Mouse (Mus musculus): Measurements from ENCODE around the gene Zic3. TPM values are rescaled to one million over a fixed set of nuclear protein-coding genes. Genes with fewer than 3 reads are reported as not detected.

Gene Zic3
- polyA plus RNA-seq, 1 experiment = not detected

DNA sequence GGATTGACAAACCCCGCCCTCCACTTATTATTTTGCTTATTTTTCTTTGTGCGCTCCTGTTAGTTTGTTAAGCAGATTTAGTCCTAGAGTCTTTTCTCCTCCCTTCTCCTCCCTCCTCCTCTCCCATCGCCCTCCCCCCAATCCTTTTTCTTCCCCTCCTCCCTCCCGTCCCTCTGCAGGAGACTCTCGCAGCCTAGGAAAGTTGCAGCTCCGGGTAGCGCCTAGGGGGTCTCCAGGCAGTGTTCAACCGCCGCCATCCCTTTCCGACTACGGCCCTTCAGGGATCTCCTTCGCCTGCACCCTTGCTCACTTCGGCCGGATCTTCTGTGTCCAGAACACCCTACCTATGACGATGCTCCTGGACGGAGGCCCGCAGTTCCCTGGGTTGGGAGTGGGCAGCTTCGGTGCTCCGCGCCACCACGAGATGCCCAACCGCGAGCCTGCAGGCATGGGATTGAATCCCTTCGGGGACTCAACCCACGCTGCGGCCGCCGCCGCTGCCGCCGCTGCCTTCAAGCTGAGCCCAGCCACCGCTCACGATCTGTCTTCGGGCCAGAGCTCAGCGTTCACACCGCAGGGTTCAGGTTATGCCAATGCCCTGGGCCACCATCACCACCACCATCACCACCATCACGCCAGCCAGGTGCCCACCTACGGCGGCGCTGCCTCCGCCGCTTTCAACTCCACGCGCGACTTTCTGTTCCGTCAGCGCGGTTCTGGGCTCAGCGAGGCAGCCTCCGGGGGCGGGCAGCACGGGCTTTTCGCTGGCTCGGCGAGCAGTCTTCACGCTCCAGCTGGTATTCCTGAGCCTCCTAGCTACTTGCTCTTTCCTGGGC, 8.6 kb downstream of the Zic3 start:
- Histone ChIP-seq H3K4me1 (ENCODE audit: control insufficient read depth, insufficient read depth, insufficient read length, low read length) (no peaks in the 10 kb centered on the region; the same call in 1 of the 2 replicates), H3K27ac (ENCODE audit: insufficient read depth, low read depth, low read length) (no peak overlapping the region), H3K4me3 (ENCODE audit: low read depth, low read length) (no peak overlapping the region), H3K36me3 (ENCODE audit: control insufficient read depth, insufficient read depth, low read length) (no peaks in the 10 kb centered on the region), H3K27me3 (ENCODE audit: control insufficient read depth, insufficient read depth, low read length) (peaks cover 7% of the 10 kb centered on the region)
- no peak for TF ChIP-seq POLR2A (IDR thresholded peaks at IDR 0.05; ENCODE audit: low read depth, low read length)
- no peak for TF ChIP-seq CTCF (IDR thresholded peaks at IDR 0.05; ENCODE audit: extremely low read depth, insufficient read length, insufficient replicate concordance, low read depth, low read length)
- WGBS = 17% methylated on average over 56 of the region's 56 CpGs

- TF ChIP-seq CTCF (IDR thresholded peaks at IDR 0.05; ENCODE audit: extremely low read depth, insufficient read length, insufficient replicate concordance, low read depth, low read length) (no peak), POLR2A (IDR thresholded peaks at IDR 0.05; ENCODE audit: low read depth, low read length) (no peak)
- Histone ChIP-seq H3K27ac (ENCODE audit: insufficient read depth, low read depth, low read length) (no peak overlapping the region), H3K36me3 (ENCODE audit: control insufficient read depth, insufficient read depth, low read length) (no peaks in the 10 kb centered on the region), H3K4me1 (ENCODE audit: control insufficient read depth, insufficient read depth, insufficient read length, low read length) (no peaks in the 10 kb centered on the region; the same call in 1 of the 2 replicates), H3K27me3 (ENCODE audit: control insufficient read depth, insufficient read depth, low read length) (peaks cover 7% of the 10 kb centered on the region), H3K4me3 (ENCODE audit: low read depth, low read length) (no peak overlapping the region)
- WGBS = 17% methylated on average over 54 of the region's 56 CpGs
Observed at GRCm38 (mm10) chrX:58031671-58032605, 9.4 kb downstream of the Zic3 start.

GRCm38 (mm10) chrX:58032622-58033021, 10.1 kb downstream of the Zic3 start:
- no peak for TF ChIP-seq POLR2A (IDR thresholded peaks at IDR 0.05; ENCODE audit: low read depth, low read length)
- TF ChIP-seq CTCF (IDR thresholded peaks at IDR 0.05; ENCODE audit: extremely low read depth, insufficient read length, insufficient replicate concordance, low read depth, low read length) = no peak
- peaks cover 7% of the 10 kb centered on the region for H3K27me3 ChIP-seq (ENCODE audit: control insufficient read depth, insufficient read depth, low read length)
- H3K4me3 ChIP-seq (ENCODE audit: low read depth, low read length) = no peak overlapping the region
- no peaks in the 10 kb centered on the region for H3K36me3 ChIP-seq (ENCODE audit: control insufficient read depth, insufficient read depth, low read length)
- no peak overlapping the region for H3K27ac ChIP-seq (ENCODE audit: insufficient read depth, low read depth, low read length)
- H3K4me1 ChIP-seq (ENCODE audit: control insufficient read depth, insufficient read depth, insufficient read length, low read length) = no peaks in the 10 kb centered on the region; the same call in 1 of the 2 replicates
- 14% methylated on average over 7 of the region's 7 CpGs for WGBS

DNA sequence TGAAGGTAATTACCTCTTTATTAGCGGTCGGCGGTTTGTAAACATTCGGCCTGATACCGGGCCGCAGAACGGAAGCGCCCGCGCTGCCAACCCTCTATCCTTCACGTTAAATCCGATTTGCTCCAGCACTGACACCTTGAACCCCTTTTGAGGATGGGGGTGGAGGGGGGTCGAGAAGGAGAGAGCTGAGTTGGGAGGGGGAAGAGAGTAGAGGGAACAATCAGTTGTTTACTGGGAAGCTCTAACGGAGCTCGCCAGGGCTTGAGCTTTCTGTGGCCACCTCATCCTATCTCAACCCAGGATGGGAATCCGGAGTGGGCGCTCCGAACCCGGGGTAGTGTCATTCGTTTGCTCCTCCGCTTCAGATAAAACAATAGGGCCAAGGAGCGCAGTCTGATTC, 11.0 kb downstream of the Zic3 start:
- peaks cover 7% of the 10 kb centered on the region for H3K27me3 ChIP-seq (ENCODE audit: control insufficient read depth, insufficient read depth, low read length)

DNA sequence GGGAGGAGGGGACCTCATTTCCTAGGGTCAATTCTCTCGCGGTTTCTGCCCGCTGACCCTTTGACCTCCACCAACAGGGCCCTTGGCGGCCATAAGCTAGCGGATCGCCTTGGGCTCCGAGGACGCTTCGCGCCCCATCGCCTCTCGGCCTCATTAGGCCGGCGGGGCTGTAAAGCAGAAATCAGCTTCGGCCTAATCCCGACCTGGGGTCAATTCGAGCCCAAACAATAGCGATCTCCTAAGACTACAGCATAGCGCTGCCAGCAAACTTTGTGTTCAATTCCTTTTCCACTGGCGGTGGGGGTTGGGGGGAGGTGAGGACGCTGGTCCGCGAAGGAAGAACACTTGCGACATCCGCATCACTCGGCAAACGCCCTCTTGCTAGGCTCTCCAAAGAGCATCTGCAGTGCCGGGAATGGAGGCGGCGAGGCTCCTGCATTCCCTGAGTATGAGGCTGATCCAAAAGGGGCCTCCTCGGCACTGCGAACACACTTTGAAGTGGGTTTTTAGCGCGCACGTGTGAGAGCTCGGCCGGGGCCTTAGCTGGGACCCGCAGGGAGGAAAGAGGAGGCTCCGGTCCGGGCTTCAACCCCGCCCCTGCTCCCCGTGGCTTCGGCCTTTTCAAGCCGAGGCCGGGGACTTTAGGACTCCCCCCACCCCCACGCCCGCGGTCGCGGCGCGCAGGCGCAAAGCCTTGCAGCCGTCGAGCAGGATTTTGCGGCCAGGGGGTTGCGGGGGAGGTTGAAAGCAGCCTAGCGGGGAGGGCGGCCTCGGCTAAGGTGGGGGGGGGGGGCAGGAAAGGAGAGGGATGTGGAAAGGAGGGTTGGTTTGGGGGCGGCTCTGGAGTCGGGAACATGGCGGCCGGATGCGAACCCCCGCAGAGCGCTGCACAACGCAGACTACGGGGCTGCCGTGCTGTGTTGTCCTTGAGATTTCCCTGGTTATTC, 15.8 kb downstream of the Zic3 start:
- 15% methylated on average over 63 of the region's 70 CpGs for WGBS
- no peak overlapping the region for H3K4me3 ChIP-seq (ENCODE audit: low read depth, low read length)
- no peak overlapping the region for H3K27ac ChIP-seq (ENCODE audit: insufficient read depth, low read depth, low read length)
- TF ChIP-seq POLR2A (IDR thresholded peaks at IDR 0.05; ENCODE audit: low read depth, low read length) (no peak), CTCF (IDR thresholded peaks at IDR 0.05; ENCODE audit: extremely low read depth, insufficient read length, insufficient replicate concordance, low read depth, low read length) (no peak)
- no peaks in the 10 kb centered on the region for H3K4me1 ChIP-seq (ENCODE audit: control insufficient read depth, insufficient read depth, insufficient read length, low read length)
- H3K36me3 ChIP-seq (ENCODE audit: control insufficient read depth, insufficient read depth, low read length) = no peaks in the 10 kb centered on the region
- H3K27me3 ChIP-seq (ENCODE audit: control insufficient read depth, insufficient read depth, low read length) = no peaks in the 10 kb centered on the region; the same call in 1 of the 2 replicates

More for the DNA sequence above, 11.0 kb downstream of the Zic3 start:
- 9% methylated on average over 22 of the region's 22 CpGs for WGBS
- no peak overlapping the region for H3K4me3 ChIP-seq (ENCODE audit: low read depth, low read length)
- H3K36me3 ChIP-seq (ENCODE audit: control insufficient read depth, insufficient read depth, low read length) = no peaks in the 10 kb centered on the region
- TF ChIP-seq POLR2A (IDR thresholded peaks at IDR 0.05; ENCODE audit: low read depth, low read length) (no peak), CTCF (IDR thresholded peaks at IDR 0.05; ENCODE audit: extremely low read depth, insufficient read length, insufficient replicate concordance, low read depth, low read length) (no peak)
- no peaks in the 10 kb centered on the region; the same call in 1 of the 2 replicates for H3K4me1 ChIP-seq (ENCODE audit: control insufficient read depth, insufficient read depth, insufficient read length, low read length)
- H3K27ac ChIP-seq (ENCODE audit: insufficient read depth, low read depth, low read length) = no peak overlapping the region

GRCm38 (mm10) chrX:58039703-58040102, 17.2 kb downstream of the Zic3 start:
- TF ChIP-seq POLR2A (IDR thresholded peaks at IDR 0.05; ENCODE audit: low read depth, low read length) (no peak), CTCF (IDR thresholded peaks at IDR 0.05; ENCODE audit: extremely low read depth, insufficient read length, insufficient replicate concordance, low read depth, low read length) (no peak)
- H3K27ac ChIP-seq (ENCODE audit: insufficient read depth, low read depth, low read length) = no peak overlapping the region
- no peaks in the 10 kb centered on the region for H3K4me1 ChIP-seq (ENCODE audit: control insufficient read depth, insufficient read depth, insufficient read length, low read length)
- 27% methylated on average over 4 of the region's 4 CpGs for WGBS
- H3K4me3 ChIP-seq (ENCODE audit: low read depth, low read length) = no peak overlapping the region
- no peaks in the 10 kb centered on the region; the same call in 1 of the 2 replicates for H3K27me3 ChIP-seq (ENCODE audit: control insufficient read depth, insufficient read depth, low read length)
- H3K36me3 ChIP-seq (ENCODE audit: control insufficient read depth, insufficient read depth, low read length) = no peaks in the 10 kb centered on the region
